Mouse (Mus musculus) intestine, embryonic 14.5 days (tissue): Measurements from ENCODE around the gene Slc26a5. TPM values are rescaled to one million over a fixed set of nuclear protein-coding genes. Genes with fewer than 3 reads are reported as not detected.

Experiments
- ATAC-seq: fragments of 200-750 bp; cut with Nextera tagmentation; replicated peaks from 2 replicates; pipeline ENCODE4 v1.8.0; 2017; ENCODE audit warnings: low read depth, moderate number of reproducible peaks, moderate TSS enrichment, moderate library complexity; ENCODE audit not compliant: low FRiP score, low TSS enrichment
- DNase-seq: peaks from one replicate; pipeline ENCODE4 v3.0.0-alpha.2; 2018; ENCODE audit warnings: low spot score
- H3K27ac ChIP-seq: fragments of 300-500 bp; sonication (generic); 2 replicates; pipeline ENCODE4 v1.5.1; 2014; ENCODE audit warnings: low read depth, mild to moderate bottlenecking, control low read depth
- H3K27me3 ChIP-seq: fragments of 300-500 bp; sonication (generic); replicated peaks from 2 replicates; pipeline ENCODE4 v1.6.1; 2014; ENCODE audit warnings: low read length, control low read depth; ENCODE audit not compliant: control insufficient read depth, insufficient read depth
- H3K36me3 ChIP-seq: fragments of 300-500 bp; sonication (generic); 2 replicates; pipeline ENCODE4 v1.6.1; 2014; ENCODE audit warnings: low read length, control low read depth; ENCODE audit not compliant: control insufficient read depth, insufficient read depth
- H3K4me1 ChIP-seq: fragments of 300-500 bp; sonication (generic); replicated peaks from 2 replicates; pipeline ENCODE4 v1.6.1; 2014; ENCODE audit warnings: low read length, control low read depth, mixed read lengths; ENCODE audit not compliant: control insufficient read depth, insufficient read depth
- H3K4me2 ChIP-seq: fragments of 300-500 bp; sonication (generic); 2 replicates; pipeline ENCODE4 v1.6.1; 2014; ENCODE audit warnings: low read length
- H3K4me3 ChIP-seq: fragments of 300-500 bp; sonication (generic); 2 replicates; pipeline ENCODE4 v1.5.1; 2014; ENCODE audit warnings: low read depth, low read length, control low read depth, mixed read lengths
- H3K9ac ChIP-seq: fragments of 300-500 bp; sonication (generic); 2 replicates; pipeline ENCODE4 v1.6.1; 2014; ENCODE audit warnings: mild to moderate bottlenecking, low read length
- H3K9me3 ChIP-seq: fragments of 300-500 bp; sonication (generic); 2 replicates; pipeline ENCODE4 v1.6.1; 2016; ENCODE audit warnings: low read length, control low read depth; ENCODE audit not compliant: control insufficient read depth
- WGBS: fragments of 180-500 bp; shearing (Covaris S2); extraction: QIAGEN DNeasy Blood & Tissue Kit; methylation state at CpG from one replicate; pipeline ENCODE4 v1.1.7; 2014; 5-methylcytosine and 5-hydroxymethylcytosine counted together
- polyA plus RNA-seq: library from polyadenylated mRNA; unstranded; fragments of >200 nt; fragmentation: Nextera tagmentation; extraction: Ambion mirVana; gene quantifications from 2 replicates; pipeline ENCODE4 v1.2.1, GENCODE M21; 2014

Gene Slc26a5
- polyA plus RNA-seq, 1 experiment from 2014 or later, result not detected

GRCm38 (mm10) chr5:21831761-21832160 lies 33.6 kb downstream of the Slc26a5 start:
- Histone ChIP-seq H3K27me3 (no peaks in the 10 kb centered on the region), H3K4me1 (no peaks in the 10 kb centered on the region), H3K9me3 (no peaks in the 10 kb centered on the region), H3K4me3 (no peak overlapping the region), H3K27ac (no peak overlapping the region), H3K9ac (no peak overlapping the region), H3K36me3 (no peaks in the 10 kb centered on the region), H3K4me2 (no peak overlapping the region)
- ATAC-seq (no peak), DNase-seq (no peak)
- WGBS, result 74% methylated on average over 3 of the region's 3 CpGs

- Histone ChIP-seq H3K27me3 (no peaks in the 10 kb centered on the region), H3K4me1 (no peaks in the 10 kb centered on the region), H3K27ac (no peak overlapping the region), H3K4me3 (no peak overlapping the region), H3K9me3 (no peaks in the 10 kb centered on the region), H3K4me2 (no peak overlapping the region), H3K36me3 (no peaks in the 10 kb centered on the region), H3K9ac (no peak overlapping the region)
- no peak for DNase-seq
- 67% methylated on average over 4 of the region's 4 CpGs for WGBS
- no peak for ATAC-seq
Observed at GRCm38 (mm10) chr5:21828855-21829254, 36.5 kb downstream of the Slc26a5 start.

- no peaks in the 10 kb centered on the region for H3K4me1 ChIP-seq
- H3K9me3 ChIP-seq, result no peaks in the 10 kb centered on the region
- no peak overlapping the region for H3K4me2 ChIP-seq
- DNase-seq (no peak), ATAC-seq (no peak)
- no peaks in the 10 kb centered on the region for H3K36me3 ChIP-seq
- H3K4me3 ChIP-seq, result no peak overlapping the region
- H3K27ac ChIP-seq, result no peak overlapping the region
- WGBS, result 17% methylated on average over 6 of the region's 6 CpGs
- H3K27me3 ChIP-seq, result no peaks in the 10 kb centered on the region
- H3K9ac ChIP-seq, result no peak overlapping the region
Observed at GRCm38 (mm10) chr5:21827643-21828042, 37.8 kb downstream of the Slc26a5 start.

- H3K36me3 ChIP-seq, result no peaks in the 10 kb centered on the region
- H3K4me1 ChIP-seq, result no peaks in the 10 kb centered on the region
- H3K4me2 ChIP-seq, result no peak overlapping the region
- H3K27me3 ChIP-seq, result no peaks in the 10 kb centered on the region
- 54% methylated on average over 7 of the region's 7 CpGs for WGBS
- ATAC-seq (no peak), DNase-seq (no peak)
- no peak overlapping the region for H3K27ac ChIP-seq
- H3K9me3 ChIP-seq, result no peaks in the 10 kb centered on the region
- no peak overlapping the region for H3K9ac ChIP-seq
- H3K4me3 ChIP-seq, result no peak overlapping the region
Observed at GRCm38 (mm10) chr5:21826370-21826769, 39.0 kb downstream of the Slc26a5 start.

- DNase-seq, result peak; percentile 59
- Histone ChIP-seq H3K36me3 (no peaks in the 10 kb centered on the region), H3K4me1 (no peaks in the 10 kb centered on the region), H3K27ac (no peak overlapping the region), H3K27me3 (no peaks in the 10 kb centered on the region), H3K9ac (no peak overlapping the region), H3K9me3 (no peaks in the 10 kb centered on the region), H3K4me2 (no peak overlapping the region), H3K4me3 (no peak overlapping the region)
- no peak for ATAC-seq
- WGBS, result 52% methylated on average over 1 of the region's 1 CpGs
Observed at GRCm38 (mm10) chr5:21813994-21814393, 51.4 kb downstream of the Slc26a5 start.

GRCm38 (mm10) chr5:21810924-21811323 lies 54.5 kb downstream of the Slc26a5 start:
- DNase-seq, result no peak
- H3K9me3 ChIP-seq, result no peaks in the 10 kb centered on the region
- no peak overlapping the region for H3K27ac ChIP-seq
- 77% methylated on average over 10 of the region's 10 CpGs for WGBS
- no peak for ATAC-seq
- no peaks in the 10 kb centered on the region for H3K27me3 ChIP-seq
- H3K9ac ChIP-seq, result no peak overlapping the region
- no peak overlapping the region for H3K4me3 ChIP-seq
- H3K4me2 ChIP-seq, result no peak overlapping the region
- H3K4me1 ChIP-seq, result no peaks in the 10 kb centered on the region
- no peaks in the 10 kb centered on the region for H3K36me3 ChIP-seq

- Histone ChIP-seq H3K4me2 (no peak overlapping the region), H3K4me1 (no peaks in the 10 kb centered on the region), H3K27ac (no peak overlapping the region), H3K36me3 (peaks cover 47% of the 10 kb centered on the region), H3K9ac (no peak overlapping the region), H3K27me3 (no peaks in the 10 kb centered on the region), H3K4me3 (no peak overlapping the region), H3K9me3 (no peaks in the 10 kb centered on the region)
- WGBS, result 79% methylated on average over 4 of the region's 4 CpGs
- no peak for ATAC-seq
- no peak for DNase-seq
Observed at GRCm38 (mm10) chr5:21804837-21805236, 60.6 kb downstream of the Slc26a5 start.

- no peak overlapping the region for H3K27ac ChIP-seq
- no peaks in the 10 kb centered on the region for H3K27me3 ChIP-seq
- 95% methylated on average over 12 of the region's 12 CpGs for WGBS
- H3K4me2 ChIP-seq, result no peak overlapping the region
- H3K4me3 ChIP-seq, result no peak overlapping the region
- peaks cover 58% of the 10 kb centered on the region for H3K36me3 ChIP-seq
- no peak for DNase-seq
- H3K4me1 ChIP-seq, result no peaks in the 10 kb centered on the region
- H3K9me3 ChIP-seq, result no peaks in the 10 kb centered on the region
- no peak for ATAC-seq
- H3K9ac ChIP-seq, result no peak overlapping the region
Observed at GRCm38 (mm10) chr5:21803691-21804188, 61.7 kb downstream of the Slc26a5 start.

- Histone ChIP-seq H3K4me2 (no peak overlapping the region), H3K9ac (no peak overlapping the region), H3K27ac (no peak overlapping the region), H3K27me3 (no peaks in the 10 kb centered on the region), H3K9me3 (no peaks in the 10 kb centered on the region), H3K36me3 (peaks cover 62% of the 10 kb centered on the region), H3K4me3 (no peak overlapping the region), H3K4me1 (no peaks in the 10 kb centered on the region)
- ATAC-seq (no peak), DNase-seq (no peak)
- 95% methylated on average over 9 of the region's 9 CpGs for WGBS
Observed at GRCm38 (mm10) chr5:21802907-21803306, 62.5 kb downstream of the Slc26a5 start.
